Mouse (Mus musculus): Measurements from ENCODE around the gene Usp18. TPM values are rescaled to one million over a fixed set of nuclear protein-coding genes. Genes with fewer than 3 reads are reported as not detected.

Usp18 gene
- polyA plus RNA-seq, 1 experiment from 2014 or later = 30.4 TPM

- no peaks in the 10 kb centered on the region for H3K27me3 ChIP-seq (replicated peaks; ENCODE audit: insufficient read depth, low read length)
- H3K4me1 ChIP-seq (ENCODE audit: insufficient read depth, low read depth, low read length) = no peaks in the 10 kb centered on the region
- DNase-seq (ENCODE audit: low spot score) = no peak
- H3K4me3 ChIP-seq (ENCODE audit: low read depth, low read length) = no peak overlapping the region
- no peaks in the 10 kb centered on the region for H3K9me3 ChIP-seq (ENCODE audit: low read length)
- WGBS = 59% methylated on average over 8 of the region's 8 CpGs
- H3K9ac ChIP-seq (replicated peaks; ENCODE audit: low read depth) = no peak overlapping the region
- TF ChIP-seq CTCF (IDR thresholded peaks at IDR 0.05) = no peak
- no peak for TF ChIP-seq EP300 (IDR thresholded peaks at IDR 0.05)
- no peaks in the 10 kb centered on the region for H3K36me3 ChIP-seq (ENCODE audit: insufficient read depth, low read length)
- no peak overlapping the region for H3K4me2 ChIP-seq (replicated peaks; ENCODE audit: low read depth, low read length)
- ATAC-seq = no peak; the same call in 1 of the 2 replicates
- H3K27ac ChIP-seq (ENCODE audit: low read length) = no peak overlapping the region
These were observed 17.3 kb upstream of the Usp18 start for GRCm38 (mm10) chr6:121228421-121228820.

GRCm38 (mm10) chr6:121232652-121233051 lies 13.1 kb upstream of the Usp18 start:
- 52% methylated on average over 1 of the region's 1 CpGs for WGBS
- no peak for DNase-seq (ENCODE audit: low spot score)
- H3K36me3 ChIP-seq (ENCODE audit: insufficient read depth, low read length) = no peaks in the 10 kb centered on the region
- no peak overlapping the region for H3K4me3 ChIP-seq (ENCODE audit: low read depth, low read length)
- H3K27me3 ChIP-seq (replicated peaks; ENCODE audit: insufficient read depth, low read length) = no peaks in the 10 kb centered on the region
- H3K9me3 ChIP-seq (ENCODE audit: low read length) = no peaks in the 10 kb centered on the region
- H3K4me2 ChIP-seq (replicated peaks; ENCODE audit: low read depth, low read length) = no peak overlapping the region
- H3K4me1 ChIP-seq (ENCODE audit: insufficient read depth, low read depth, low read length) = no peaks in the 10 kb centered on the region
- no peak overlapping the region for H3K27ac ChIP-seq (ENCODE audit: low read length)
- ATAC-seq = no peak
- TF ChIP-seq CTCF (IDR thresholded peaks at IDR 0.05) (no peak), EP300 (IDR thresholded peaks at IDR 0.05) (no peak)
- H3K9ac ChIP-seq (replicated peaks; ENCODE audit: low read depth) = no peak overlapping the region

DNA sequence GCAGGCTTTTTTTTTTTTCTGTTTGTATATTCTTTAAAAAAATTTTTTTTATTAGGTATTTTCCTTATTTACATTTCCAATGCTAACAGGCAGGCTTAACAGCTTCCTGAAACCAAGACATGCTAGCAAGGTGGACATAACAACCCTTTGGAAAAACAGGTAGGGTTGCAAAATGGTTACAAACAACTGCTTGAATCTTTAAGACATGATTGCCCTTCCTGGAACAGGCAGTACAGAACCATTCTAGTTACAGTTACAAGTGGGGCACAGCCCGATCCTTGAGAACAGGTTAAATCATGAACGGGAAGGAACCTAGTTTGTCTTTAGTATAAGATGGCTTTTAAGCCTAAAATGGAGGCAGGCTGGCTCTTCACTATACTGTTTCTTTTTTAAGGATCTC lies 9.3 kb upstream of the Usp18 start:
- Histone ChIP-seq H3K4me2 (replicated peaks; ENCODE audit: low read depth, low read length) (no peak overlapping the region), H3K4me1 (ENCODE audit: insufficient read depth, low read depth, low read length) (no peaks in the 10 kb centered on the region), H3K9me3 (ENCODE audit: low read length) (no peaks in the 10 kb centered on the region), H3K27me3 (replicated peaks; ENCODE audit: insufficient read depth, low read length) (no peaks in the 10 kb centered on the region), H3K4me3 (ENCODE audit: low read depth, low read length) (no peak overlapping the region), H3K27ac (ENCODE audit: low read length) (no peak overlapping the region), H3K36me3 (ENCODE audit: insufficient read depth, low read length) (no peaks in the 10 kb centered on the region), H3K9ac (replicated peaks; ENCODE audit: low read depth) (no peak overlapping the region)
- DNase-seq (ENCODE audit: low spot score) (peak; percentile 56), ATAC-seq (peak; percentile 65)
- TF ChIP-seq EP300 (IDR thresholded peaks at IDR 0.05) (peak; percentile 69), CTCF (IDR thresholded peaks at IDR 0.05) (no peak)
- WGBS = 36% methylated on average over 2 of the region's 2 CpGs

- Histone ChIP-seq H3K4me1 (ENCODE audit: insufficient read depth, low read depth, low read length) (no peaks in the 10 kb centered on the region), H3K27ac (ENCODE audit: low read length) (no peak overlapping the region), H3K27me3 (replicated peaks; ENCODE audit: insufficient read depth, low read length) (no peaks in the 10 kb centered on the region), H3K9ac (replicated peaks; ENCODE audit: low read depth) (no peak overlapping the region), H3K9me3 (ENCODE audit: low read length) (no peaks in the 10 kb centered on the region), H3K4me2 (replicated peaks; ENCODE audit: low read depth, low read length) (no peak overlapping the region), H3K36me3 (ENCODE audit: insufficient read depth, low read length) (no peaks in the 10 kb centered on the region), H3K4me3 (ENCODE audit: low read depth, low read length) (no peak overlapping the region)
- WGBS = 89% methylated on average over 4 of the region's 4 CpGs
- DNase-seq (ENCODE audit: low spot score) (no peak), ATAC-seq (no peak)
- TF ChIP-seq EP300 (IDR thresholded peaks at IDR 0.05) = no peak
- TF ChIP-seq CTCF (IDR thresholded peaks at IDR 0.05) = no peak
These were observed 7.5 kb upstream of the Usp18 start for GRCm38 (mm10) chr6:121238209-121238608.

- Histone ChIP-seq H3K4me2 (replicated peaks; ENCODE audit: low read depth, low read length) (no peak overlapping the region), H3K9ac (replicated peaks; ENCODE audit: low read depth) (no peak overlapping the region), H3K9me3 (ENCODE audit: low read length) (no peaks in the 10 kb centered on the region), H3K4me1 (ENCODE audit: insufficient read depth, low read depth, low read length) (peaks cover 3% of the 10 kb centered on the region; the same call in 1 of the 2 replicates), H3K36me3 (ENCODE audit: insufficient read depth, low read length) (no peaks in the 10 kb centered on the region), H3K27ac (ENCODE audit: low read length) (no peak overlapping the region), H3K4me3 (ENCODE audit: low read depth, low read length) (no peak overlapping the region), H3K27me3 (replicated peaks; ENCODE audit: insufficient read depth, low read length) (no peaks in the 10 kb centered on the region)
- ATAC-seq = no peak
- 63% methylated on average over 2 of the region's 2 CpGs for WGBS
- TF ChIP-seq CTCF (IDR thresholded peaks at IDR 0.05) (no peak), EP300 (IDR thresholded peaks at IDR 0.05) (no peak)
- no peak for DNase-seq (ENCODE audit: low spot score)
These were observed 3.9 kb upstream of the Usp18 start for GRCm38 (mm10) chr6:121241780-121242179.

- H3K4me3 ChIP-seq (ENCODE audit: low read depth, low read length) = no peak overlapping the region
- no peaks in the 10 kb centered on the region for H3K36me3 ChIP-seq (ENCODE audit: insufficient read depth, low read length)
- H3K9ac ChIP-seq (replicated peaks; ENCODE audit: low read depth) = no peak overlapping the region
- H3K9me3 ChIP-seq (ENCODE audit: low read length) = no peaks in the 10 kb centered on the region
- no peaks in the 10 kb centered on the region for H3K27me3 ChIP-seq (replicated peaks; ENCODE audit: insufficient read depth, low read length)
- no peak overlapping the region for H3K27ac ChIP-seq (ENCODE audit: low read length)
- DNase-seq (ENCODE audit: low spot score) (peak; percentile 27), ATAC-seq (no peak)
- WGBS = 36% methylated on average over 10 of the region's 10 CpGs
- peaks cover 10% of the 10 kb centered on the region; the same call in 1 of the 2 replicates for H3K4me1 ChIP-seq (ENCODE audit: insufficient read depth, low read depth, low read length)
- TF ChIP-seq EP300 (IDR thresholded peaks at IDR 0.05) (no peak), CTCF (IDR thresholded peaks at IDR 0.05) (no peak)
- H3K4me2 ChIP-seq (replicated peaks; ENCODE audit: low read depth, low read length) = no peak overlapping the region
These were observed 2.5 kb upstream of the Usp18 start for GRCm38 (mm10) chr6:121243161-121243560.

GRCm38 (mm10) chr6:121246037-121246361 lies 293 bp downstream of the Usp18 start:
- DNase-seq (ENCODE audit: low spot score) (no peak), ATAC-seq (peak; percentile 29)
- TF ChIP-seq EP300 (IDR thresholded peaks at IDR 0.05) (no peak), CTCF (IDR thresholded peaks at IDR 0.05) (no peak)
- H3K27ac ChIP-seq (ENCODE audit: low read length) = peak overlapping the region; percentile 85
- no peaks in the 10 kb centered on the region for H3K27me3 ChIP-seq (replicated peaks; ENCODE audit: insufficient read depth, low read length)
- WGBS = 3% methylated on average over 4 of the region's 4 CpGs
- H3K36me3 ChIP-seq (ENCODE audit: insufficient read depth, low read length) = no peaks in the 10 kb centered on the region
- H3K9me3 ChIP-seq (ENCODE audit: low read length) = no peaks in the 10 kb centered on the region
- 0 out of 2 replicates have a peak overlapping the region, but pooled peaks have one; percentile 64 for H3K9ac ChIP-seq (replicated peaks; ENCODE audit: low read depth)
- H3K4me2 ChIP-seq (replicated peaks; ENCODE audit: low read depth, low read length) = peak overlapping the region; percentile 68
- peaks cover 10% of the 10 kb centered on the region; the same call in 1 of the 2 replicates for H3K4me1 ChIP-seq (ENCODE audit: insufficient read depth, low read depth, low read length)
- peak overlapping the region; percentile 69 for H3K4me3 ChIP-seq (ENCODE audit: low read depth, low read length)
